Mouse (Mus musculus): ENCODE data around the gene Stam2. TPM values are rescaled to one million over a fixed set of nuclear protein-coding genes. Genes with fewer than 3 reads are reported as not detected.

The Stam2 gene
- polyA plus RNA-seq, 1 experiment: 12.9 TPM

- H3ac ChIP-seq (ENCODE audit: control insufficient read depth, insufficient read length, low read depth): no peak overlapping the region
- TF ChIP-seq CEBPB (IDR thresholded peaks at IDR 0.05; ENCODE audit: low read depth) (no peak), FOSL1 (IDR thresholded peaks at IDR 0.05; ENCODE audit: insufficient read depth, low read length, poor library complexity, severe bottlenecking) (no peak), MAX (IDR thresholded peaks at IDR 0.05) (no peak), MYOG (IDR thresholded peaks at IDR 0.05; ENCODE audit: control insufficient read depth, extremely low read depth, insufficient read length) (no peak), USF1 (IDR thresholded peaks at IDR 0.05; ENCODE audit: low read depth) (no peak), CTCF (IDR thresholded peaks at IDR 0.05; ENCODE audit: control insufficient read depth, insufficient read depth, insufficient read length) (no peak), MYOD1 (IDR thresholded peaks at IDR 0.05; ENCODE audit: control insufficient read depth, insufficient read length, low read depth) (no peak)
- H3K27me3 ChIP-seq (ENCODE audit: control insufficient read depth, insufficient read depth, insufficient read length): no peaks in the 10 kb centered on the region
- peaks cover 5% of the 10 kb centered on the region for H3K36me3 ChIP-seq (ENCODE audit: control insufficient read depth, insufficient read depth)
- H3K79me3 ChIP-seq (ENCODE audit: low read depth): peaks cover 45% of the 10 kb centered on the region
- H3K79me2 ChIP-seq (ENCODE audit: control insufficient read depth, insufficient read depth): peaks cover 62% of the 10 kb centered on the region
- no peak overlapping the region for H3K4me3 ChIP-seq (ENCODE audit: insufficient read depth, poor library complexity, severe bottlenecking)
These were observed 1.5 kb downstream of the Stam2 start for GRCm38 (mm10) chr2:52740596-52740995.

GRCm38 (mm10) chr2:52734504-52734903 lies 7.6 kb downstream of the Stam2 start:
- H3K4me3 ChIP-seq (ENCODE audit: insufficient read depth, poor library complexity, severe bottlenecking): no peak overlapping the region
- no peak for TF ChIP-seq CEBPB (IDR thresholded peaks at IDR 0.05; ENCODE audit: low read depth)
- TF ChIP-seq MAX (IDR thresholded peaks at IDR 0.05): no peak
- TF ChIP-seq MYOG (IDR thresholded peaks at IDR 0.05; ENCODE audit: control insufficient read depth, extremely low read depth, insufficient read length): no peak
- TF ChIP-seq CTCF (IDR thresholded peaks at IDR 0.05; ENCODE audit: control insufficient read depth, insufficient read depth, insufficient read length): no peak
- TF ChIP-seq MYOD1 (IDR thresholded peaks at IDR 0.05; ENCODE audit: control insufficient read depth, insufficient read length, low read depth): no peak
- no peak for TF ChIP-seq FOSL1 (IDR thresholded peaks at IDR 0.05; ENCODE audit: insufficient read depth, low read length, poor library complexity, severe bottlenecking)
- no peak for TF ChIP-seq USF1 (IDR thresholded peaks at IDR 0.05; ENCODE audit: low read depth)
- H3K27me3 ChIP-seq (ENCODE audit: control insufficient read depth, insufficient read depth, insufficient read length): no peaks in the 10 kb centered on the region
- H3ac ChIP-seq (ENCODE audit: control insufficient read depth, insufficient read length, low read depth): no peak overlapping the region
- H3K79me2 ChIP-seq (ENCODE audit: control insufficient read depth, insufficient read depth): peaks cover 98% of the 10 kb centered on the region
- H3K36me3 ChIP-seq (ENCODE audit: control insufficient read depth, insufficient read depth): peaks cover 5% of the 10 kb centered on the region
- peaks cover 69% of the 10 kb centered on the region for H3K79me3 ChIP-seq (ENCODE audit: low read depth)

- H3ac ChIP-seq (ENCODE audit: control insufficient read depth, insufficient read length, low read depth): no peak overlapping the region
- TF ChIP-seq CEBPB (IDR thresholded peaks at IDR 0.05; ENCODE audit: low read depth): no peak
- no peak for TF ChIP-seq USF1 (IDR thresholded peaks at IDR 0.05; ENCODE audit: low read depth)
These were observed 8.4 kb downstream of the Stam2 start for GRCm38 (mm10) chr2:52733659-52734058.

GRCm38 (mm10) chr2:52732611-52733010 lies 9.5 kb downstream of the Stam2 start:
- TF ChIP-seq CTCF (IDR thresholded peaks at IDR 0.05; ENCODE audit: control insufficient read depth, insufficient read depth, insufficient read length) (no peak), MAX (IDR thresholded peaks at IDR 0.05) (no peak), FOSL1 (IDR thresholded peaks at IDR 0.05; ENCODE audit: insufficient read depth, low read length, poor library complexity, severe bottlenecking) (no peak), CEBPB (IDR thresholded peaks at IDR 0.05; ENCODE audit: low read depth) (no peak), MYOD1 (IDR thresholded peaks at IDR 0.05; ENCODE audit: control insufficient read depth, insufficient read length, low read depth) (no peak), USF1 (IDR thresholded peaks at IDR 0.05; ENCODE audit: low read depth) (no peak), MYOG (IDR thresholded peaks at IDR 0.05; ENCODE audit: control insufficient read depth, extremely low read depth, insufficient read length) (no peak)
- Histone ChIP-seq H3K79me2 (ENCODE audit: control insufficient read depth, insufficient read depth) (peaks cover 97% of the 10 kb centered on the region), H3ac (ENCODE audit: control insufficient read depth, insufficient read length, low read depth) (no peak overlapping the region), H3K79me3 (ENCODE audit: low read depth) (peaks cover 62% of the 10 kb centered on the region), H3K4me3 (ENCODE audit: insufficient read depth, poor library complexity, severe bottlenecking) (no peak overlapping the region), H3K27me3 (ENCODE audit: control insufficient read depth, insufficient read depth, insufficient read length) (no peaks in the 10 kb centered on the region), H3K36me3 (ENCODE audit: control insufficient read depth, insufficient read depth) (no peaks in the 10 kb centered on the region)

More at GRCm38 (mm10) chr2:52733659-52734058, 8.4 kb downstream of the Stam2 start:
- H3K79me3 ChIP-seq (ENCODE audit: low read depth): peaks cover 66% of the 10 kb centered on the region
- H3K79me2 ChIP-seq (ENCODE audit: control insufficient read depth, insufficient read depth): peaks cover 98% of the 10 kb centered on the region
- no peaks in the 10 kb centered on the region for H3K36me3 ChIP-seq (ENCODE audit: control insufficient read depth, insufficient read depth)
- H3K27me3 ChIP-seq (ENCODE audit: control insufficient read depth, insufficient read depth, insufficient read length): no peaks in the 10 kb centered on the region
- no peak overlapping the region for H3K4me3 ChIP-seq (ENCODE audit: insufficient read depth, poor library complexity, severe bottlenecking)

GRCm38 (mm10) chr2:52732001-52732400 lies 10.1 kb downstream of the Stam2 start:
- no peaks in the 10 kb centered on the region for H3K27me3 ChIP-seq (ENCODE audit: control insufficient read depth, insufficient read depth, insufficient read length)
- H3K79me2 ChIP-seq (ENCODE audit: control insufficient read depth, insufficient read depth): peaks cover 93% of the 10 kb centered on the region
- TF ChIP-seq MYOD1 (IDR thresholded peaks at IDR 0.05; ENCODE audit: control insufficient read depth, insufficient read length, low read depth) (no peak), CEBPB (IDR thresholded peaks at IDR 0.05; ENCODE audit: low read depth) (no peak), CTCF (IDR thresholded peaks at IDR 0.05; ENCODE audit: control insufficient read depth, insufficient read depth, insufficient read length) (no peak), USF1 (IDR thresholded peaks at IDR 0.05; ENCODE audit: low read depth) (no peak), MAX (IDR thresholded peaks at IDR 0.05) (no peak), MYOG (IDR thresholded peaks at IDR 0.05; ENCODE audit: control insufficient read depth, extremely low read depth, insufficient read length) (no peak), FOSL1 (IDR thresholded peaks at IDR 0.05; ENCODE audit: insufficient read depth, low read length, poor library complexity, severe bottlenecking) (no peak)
- peaks cover 63% of the 10 kb centered on the region for H3K79me3 ChIP-seq (ENCODE audit: low read depth)
- H3ac ChIP-seq (ENCODE audit: control insufficient read depth, insufficient read length, low read depth): no peak overlapping the region
- H3K4me3 ChIP-seq (ENCODE audit: insufficient read depth, poor library complexity, severe bottlenecking): no peak overlapping the region
- H3K36me3 ChIP-seq (ENCODE audit: control insufficient read depth, insufficient read depth): no peaks in the 10 kb centered on the region

GRCm38 (mm10) chr2:52730891-52731290 lies 11.2 kb downstream of the Stam2 start:
- Histone ChIP-seq H3K4me3 (ENCODE audit: insufficient read depth, poor library complexity, severe bottlenecking) (no peak overlapping the region), H3K27me3 (ENCODE audit: control insufficient read depth, insufficient read depth, insufficient read length) (no peaks in the 10 kb centered on the region), H3ac (ENCODE audit: control insufficient read depth, insufficient read length, low read depth) (no peak overlapping the region), H3K79me2 (ENCODE audit: control insufficient read depth, insufficient read depth) (peaks cover 93% of the 10 kb centered on the region), H3K79me3 (ENCODE audit: low read depth) (peaks cover 59% of the 10 kb centered on the region), H3K36me3 (ENCODE audit: control insufficient read depth, insufficient read depth) (no peaks in the 10 kb centered on the region)
- no peak for TF ChIP-seq CEBPB (IDR thresholded peaks at IDR 0.05; ENCODE audit: low read depth)
- TF ChIP-seq MYOD1 (IDR thresholded peaks at IDR 0.05; ENCODE audit: control insufficient read depth, insufficient read length, low read depth): no peak
- no peak for TF ChIP-seq USF1 (IDR thresholded peaks at IDR 0.05; ENCODE audit: low read depth)
- no peak for TF ChIP-seq CTCF (IDR thresholded peaks at IDR 0.05; ENCODE audit: control insufficient read depth, insufficient read depth, insufficient read length)
- no peak for TF ChIP-seq MYOG (IDR thresholded peaks at IDR 0.05; ENCODE audit: control insufficient read depth, extremely low read depth, insufficient read length)
- TF ChIP-seq MAX (IDR thresholded peaks at IDR 0.05): no peak
- TF ChIP-seq FOSL1 (IDR thresholded peaks at IDR 0.05; ENCODE audit: insufficient read depth, low read length, poor library complexity, severe bottlenecking): no peak

Data from C2C12 (cell line).